Mouse (Mus musculus) layer of hippocampus, adult 9-11 months (tissue): ENCODE measurements around the gene Fam174b.

ENCODE experiments used
- DNase-seq: peaks from one replicate; pipeline ENCODE4 v3.0.0; 2022

The Fam174b gene

DNA sequence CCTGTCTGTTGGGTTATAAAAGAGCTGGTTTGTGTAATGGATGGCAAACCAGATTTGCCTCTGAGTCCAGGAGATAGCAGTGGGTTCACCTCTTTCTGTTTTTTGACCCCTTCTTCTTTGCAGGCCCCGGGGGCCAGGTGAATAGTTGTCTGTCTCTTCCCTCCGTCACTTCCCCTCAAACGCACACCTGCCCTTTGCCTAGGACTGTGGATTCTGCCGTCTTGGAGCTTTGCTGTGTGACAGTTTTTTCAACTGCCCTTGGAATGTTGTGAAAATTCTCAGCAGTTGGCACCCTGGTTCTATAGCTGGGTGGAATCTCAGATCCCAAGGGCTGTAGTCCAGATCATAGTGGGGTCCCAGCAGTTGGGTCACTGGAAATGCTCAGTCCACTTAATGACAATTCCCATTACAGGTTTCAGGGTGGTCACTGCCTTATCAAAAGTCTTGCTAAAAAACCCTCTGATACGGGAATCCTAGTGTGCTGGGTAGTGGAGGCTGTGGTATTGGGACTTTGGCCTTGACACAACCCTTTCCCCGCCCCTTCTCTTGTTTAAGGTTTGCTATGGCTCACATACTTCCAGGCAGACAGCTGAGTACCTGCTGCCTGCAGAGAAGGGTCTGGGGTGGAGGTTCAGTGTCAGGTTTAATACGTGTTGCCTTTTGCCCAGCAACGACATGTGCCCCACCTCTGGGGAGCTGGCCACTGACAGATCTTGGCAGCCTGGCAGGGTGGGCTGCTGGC lies 76.3 kb downstream of the Fam174b start:
- DNase-seq: no peak

DNA sequence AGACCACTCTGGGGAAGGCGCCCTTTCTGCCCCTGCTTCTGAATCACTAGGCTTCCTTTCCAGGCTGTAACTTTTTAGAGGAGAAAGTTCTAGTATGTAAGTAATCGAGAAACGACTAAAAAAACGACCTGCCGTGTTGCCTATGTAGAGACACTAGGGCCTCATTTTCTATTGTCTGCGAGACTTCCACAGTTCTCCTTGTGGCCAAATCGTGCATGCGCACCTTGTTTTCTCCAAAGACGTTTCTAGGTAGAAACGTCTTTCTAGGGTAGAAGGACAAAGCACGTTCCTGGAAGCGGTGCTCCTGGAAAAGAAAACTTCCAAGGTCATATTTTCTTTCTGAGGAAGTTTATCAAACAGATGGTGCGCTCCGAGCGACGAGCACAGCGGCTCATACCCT lies 79.3 kb downstream of the Fam174b start:
- no peak for DNase-seq
